Mouse (Mus musculus) CH12.LX (cell line): Measurements from ENCODE around the gene Fxyd3.

Experiments
- CHD2 ChIP-seq: IDR thresholded peaks from 2 replicates; pipeline ENCODE4 v1.6.1; 2011; ENCODE audit warnings: low read length, improper control_type of control experiment
- CTCF ChIP-seq, 2 experiments: IDR thresholded peaks in 1 of 2; conservative IDR thresholded peaks in 1 of 2; 2 replicates each; pipeline ENCODE4 v1.5.1; 2011 to 2012; ENCODE audit warnings: low read depth in 2 of 2, low read length in 2 of 2, improper control_type of control experiment in 1 of 2, inconsistent platforms in 1 of 2, mild to moderate bottlenecking in 1 of 2, moderate library complexity in 1 of 2
- ELF1 ChIP-seq: IDR thresholded peaks from 2 replicates; pipeline ENCODE4 v1.6.1; 2014; ENCODE audit warnings: low read depth, mild to moderate bottlenecking, inconsistent platforms, low read length, improper control_type of control experiment
- JUN ChIP-seq: IDR thresholded peaks from 2 replicates; pipeline ENCODE4 v1.6.1; 2011; ENCODE audit warnings: low read depth, mild to moderate bottlenecking, low read length, improper control_type of control experiment, moderate library complexity; ENCODE audit not compliant: insufficient read depth
- JUND ChIP-seq: conservative IDR thresholded peaks from 2 replicates; pipeline ENCODE4 v1.6.1; 2011; ENCODE audit warnings: low read depth, low read length, improper control_type of control experiment
- MAFK ChIP-seq: IDR thresholded peaks from 2 replicates; pipeline ENCODE4 v1.6.1; 2011; ENCODE audit warnings: low read length, improper control_type of control experiment; ENCODE audit not compliant: insufficient replicate concordance
- POLR2A ChIP-seq: IDR thresholded peaks from 2 replicates; pipeline ENCODE4 v1.6.1; 2011; ENCODE audit warnings: low read depth, mild to moderate bottlenecking, improper control_type of control experiment, low read length
- USF1 ChIP-seq: IDR thresholded peaks from 2 replicates; pipeline ENCODE4 v1.6.1; 2014; ENCODE audit warnings: low read depth, mild to moderate bottlenecking, inconsistent platforms, low read length, improper control_type of control experiment

GRCm38 (mm10) chr7:31124381-31124780 is 47.9 kb upstream of the Fxyd3 start:
- TF ChIP-seq CHD2 (no peak), POLR2A (no peak), USF1 (no peak), CTCF (conservative IDR thresholded peaks at IDR 0.05 in 1 of 2, IDR thresholded peaks at IDR 0.05 in 1 of 2; ENCODE audit: low read depth in 2 of 2, low read length in 2 of 2) (no peak), MAFK (no peak), JUND (no peak), ELF1 (no peak), JUN (no peak)
